Mouse (Mus musculus): Measurements from ENCODE around the gene Tns1.

GRCm38 (mm10) chr1:73978576-73978975 lies 145.7 kb downstream of the Tns1 start:
- TF ChIP-seq CEBPB (IDR thresholded peaks at IDR 0.05; ENCODE audit: insufficient read depth, poor library complexity, severe bottlenecking) (no peak), POLR2A (IDR thresholded peaks at IDR 0.05; ENCODE audit: insufficient read length, low read depth) (no peak)
